Mouse (Mus musculus) heart, embryonic 12.5 days (tissue): Measurements from ENCODE around the gene Zdhhc1. TPM values are rescaled to one million over a fixed set of nuclear protein-coding genes. Genes with fewer than 3 reads are reported as not detected.

Experiments used
- ATAC-seq: fragments of 200-750 bp; cut with Nextera tagmentation; 2 replicates; pipeline ENCODE4 v1.8.0; 2017; ENCODE audit warnings: moderate TSS enrichment, moderate library complexity; ENCODE audit not compliant: insufficient number of reproducible peaks, low FRiP score
- H3K27ac ChIP-seq: fragments of 300-500 bp; sonication (generic); 2 replicates; pipeline ENCODE4 v1.5.1; 2016; ENCODE audit warnings: mild to moderate bottlenecking, moderate library complexity; ENCODE audit not compliant: poor library complexity, severe bottlenecking
- H3K27me3 ChIP-seq: fragments of 300-500 bp; sonication (generic); replicated peaks from 2 replicates; pipeline ENCODE4 v1.6.1; 2016; ENCODE audit warnings: mild to moderate bottlenecking, moderate library complexity
- H3K36me3 ChIP-seq: fragments of 300-500 bp; sonication (generic); 2 replicates; pipeline ENCODE4 v1.6.1; 2016; ENCODE audit warnings: mild to moderate bottlenecking, moderate library complexity
- H3K4me1 ChIP-seq: fragments of 300-500 bp; sonication (generic); replicated peaks from 2 replicates; pipeline ENCODE4 v1.6.1; 2016; ENCODE audit warnings: mild to moderate bottlenecking
- H3K4me2 ChIP-seq: fragments of 300-500 bp; sonication (generic); 2 replicates; pipeline ENCODE4 v1.6.1; 2016; ENCODE audit warnings: mild to moderate bottlenecking, moderate library complexity
- H3K4me3 ChIP-seq: fragments of 300-500 bp; sonication (generic); 2 replicates; pipeline ENCODE4 v1.5.1; 2016; ENCODE audit warnings: mild to moderate bottlenecking
- H3K9ac ChIP-seq: fragments of 300-500 bp; sonication (generic); 2 replicates; pipeline ENCODE4 v1.6.1; 2016; ENCODE audit warnings: mild to moderate bottlenecking, moderate library complexity
- H3K9me3 ChIP-seq: fragments of 300-500 bp; sonication (generic); replicated peaks from 2 replicates; pipeline ENCODE4 v1.6.1; 2016; ENCODE audit warnings: mild to moderate bottlenecking, moderate library complexity
- WGBS: fragments of 180-500 bp; shearing (Covaris S2); methylation state at CpG from one replicate; pipeline ENCODE4 v1.1.7; 2016; 5-methylcytosine and 5-hydroxymethylcytosine counted together
- polyA plus RNA-seq: library from polyadenylated mRNA; unstranded; fragments of >200 nt; fragmentation: Nextera tagmentation; extraction: Ambion mirVana; gene quantifications from 2 replicates; pipeline ENCODE4 v1.2.1, GENCODE M21; 2016

Gene Zdhhc1
- polyA plus RNA-seq, 1 experiment from 2014 or later: 23.3 TPM

DNA sequence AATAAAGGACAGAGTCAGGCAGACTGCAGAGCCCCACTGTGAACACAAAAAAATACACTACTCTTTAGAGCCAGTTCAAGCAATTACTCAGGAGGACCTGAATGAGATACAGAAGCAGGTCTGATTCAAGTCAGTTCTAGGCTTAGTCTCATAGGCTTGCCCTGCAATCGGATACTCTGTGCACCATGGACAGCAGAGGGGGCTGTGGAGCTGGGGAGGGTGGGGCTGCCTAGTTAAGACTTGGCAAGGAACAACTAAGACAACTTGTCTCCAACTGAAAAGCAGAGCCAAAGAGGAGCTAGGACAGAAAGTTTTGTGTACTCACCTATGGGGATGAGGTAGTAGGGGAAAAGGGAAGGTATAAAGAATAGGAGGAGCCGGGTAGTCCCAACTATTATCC, 35.1 kb upstream of the Zdhhc1 start:
- no peaks in the 10 kb centered on the region for H3K27me3 ChIP-seq
- peaks cover 18% of the 10 kb centered on the region for H3K4me1 ChIP-seq
- H3K27ac ChIP-seq: no peak overlapping the region
- H3K4me2 ChIP-seq: no peak overlapping the region
- H3K36me3 ChIP-seq: peaks cover 36% of the 10 kb centered on the region
- H3K9me3 ChIP-seq: no peaks in the 10 kb centered on the region
- H3K4me3 ChIP-seq: no peak overlapping the region
- WGBS: 64% methylated on average over 2 of the region's 2 CpGs
- no peak overlapping the region for H3K9ac ChIP-seq
- ATAC-seq: no peak

- peaks cover 42% of the 10 kb centered on the region for H3K36me3 ChIP-seq
Observed at GRCm38 (mm10) chr8:105529271-105529670, 32.6 kb upstream of the Zdhhc1 start.

DNA sequence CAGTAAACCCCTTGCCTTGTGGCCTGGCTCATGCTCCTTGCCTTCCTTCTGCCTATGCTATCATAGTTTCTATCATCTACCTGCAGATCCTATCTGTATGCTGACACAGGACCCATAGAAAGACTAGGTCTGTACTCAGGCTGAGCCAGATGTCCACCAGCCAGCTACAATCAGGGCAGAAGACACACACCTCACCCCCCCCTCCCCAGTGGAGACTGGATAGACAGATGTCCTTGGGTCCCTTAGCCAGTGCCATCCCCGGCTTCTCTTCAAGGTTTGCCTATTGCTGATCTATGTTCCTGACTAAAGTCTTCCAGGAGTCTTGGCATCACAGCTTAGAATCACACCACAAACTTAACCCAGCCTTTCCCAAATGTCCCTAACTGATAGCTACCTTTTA, 31.5 kb upstream of the Zdhhc1 start:
- Histone ChIP-seq H3K4me1 (peaks cover 11% of the 10 kb centered on the region), H3K4me3 (no peak overlapping the region), H3K36me3 (peaks cover 50% of the 10 kb centered on the region), H3K9ac (no peak overlapping the region), H3K4me2 (no peak overlapping the region), H3K9me3 (no peaks in the 10 kb centered on the region), H3K27ac (no peak overlapping the region), H3K27me3 (no peaks in the 10 kb centered on the region)
- WGBS: 84% methylated on average over 1 of the region's 1 CpGs
- no peak for ATAC-seq

More at GRCm38 (mm10) chr8:105529271-105529670, 32.6 kb upstream of the Zdhhc1 start:
- H3K4me2 ChIP-seq: no peak overlapping the region
- no peaks in the 10 kb centered on the region for H3K9me3 ChIP-seq
- peaks cover 18% of the 10 kb centered on the region for H3K4me1 ChIP-seq
- WGBS: 88% methylated on average over 3 of the region's 3 CpGs
- no peak overlapping the region for H3K27ac ChIP-seq
- ATAC-seq: no peak
- no peak overlapping the region for H3K4me3 ChIP-seq
- no peak overlapping the region for H3K9ac ChIP-seq
- H3K27me3 ChIP-seq: no peaks in the 10 kb centered on the region

DNA sequence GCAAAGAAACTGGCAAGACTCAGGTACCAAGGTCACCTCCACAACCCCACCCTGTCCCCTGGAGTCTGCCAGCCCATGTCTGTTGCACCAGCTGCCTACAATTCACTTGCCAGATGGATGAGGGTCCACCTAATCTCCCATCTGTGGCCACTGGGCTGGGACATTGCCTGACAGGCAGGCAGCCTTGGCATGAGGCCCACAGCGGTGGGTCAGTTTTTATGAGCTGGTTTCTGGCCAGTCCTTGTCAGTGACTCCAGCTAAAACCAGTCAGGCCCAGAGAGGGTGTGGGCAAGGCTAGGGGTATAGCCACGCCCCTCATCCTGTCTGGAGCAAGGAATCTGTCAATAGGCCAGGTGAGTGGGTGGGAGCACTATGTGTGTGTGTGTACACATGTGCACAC, 30.4 kb upstream of the Zdhhc1 start:
- Histone ChIP-seq H3K4me1 (peaks cover 6% of the 10 kb centered on the region; the same call in 1 of the 2 replicates), H3K36me3 (peaks cover 56% of the 10 kb centered on the region), H3K27me3 (no peaks in the 10 kb centered on the region), H3K9ac (no peak overlapping the region), H3K4me3 (no peak overlapping the region), H3K9me3 (no peaks in the 10 kb centered on the region), H3K27ac (no peak overlapping the region), H3K4me2 (no peak overlapping the region)
- WGBS: 86% methylated on average over 2 of the region's 2 CpGs
- no peak for ATAC-seq

- 78% methylated on average over 9 of the region's 9 CpGs for WGBS
- peaks cover 36% of the 10 kb centered on the region for H3K36me3 ChIP-seq
Observed at GRCm38 (mm10) chr8:105522890-105523289, 26.2 kb upstream of the Zdhhc1 start.

GRCm38 (mm10) chr8:105521995-105522769, 25.5 kb upstream of the Zdhhc1 start:
- Histone ChIP-seq H3K4me2 (no peak overlapping the region), H3K9me3 (no peaks in the 10 kb centered on the region), H3K4me1 (peaks cover 44% of the 10 kb centered on the region), H3K9ac (no peak overlapping the region), H3K27ac (no peak overlapping the region), H3K27me3 (peaks cover 28% of the 10 kb centered on the region), H3K4me3 (no peak overlapping the region), H3K36me3 (peaks cover 35% of the 10 kb centered on the region)
- no peak for ATAC-seq
- 72% methylated on average over 21 of the region's 21 CpGs for WGBS

More at GRCm38 (mm10) chr8:105522890-105523289, 26.2 kb upstream of the Zdhhc1 start:
- Histone ChIP-seq H3K27ac (no peak overlapping the region), H3K9ac (no peak overlapping the region), H3K27me3 (peaks cover 21% of the 10 kb centered on the region), H3K4me2 (no peak overlapping the region), H3K9me3 (no peaks in the 10 kb centered on the region), H3K4me1 (peaks cover 38% of the 10 kb centered on the region), H3K4me3 (no peak overlapping the region)
- ATAC-seq: no peak

GRCm38 (mm10) chr8:105521061-105521460, 24.4 kb upstream of the Zdhhc1 start:
- no peak overlapping the region for H3K4me2 ChIP-seq
- WGBS: 8% methylated on average over 3 of the region's 3 CpGs
- H3K27me3 ChIP-seq: peaks cover 39% of the 10 kb centered on the region
- H3K9me3 ChIP-seq: no peaks in the 10 kb centered on the region
- no peak overlapping the region for H3K9ac ChIP-seq
- H3K4me3 ChIP-seq: no peak overlapping the region
- H3K27ac ChIP-seq: no peak overlapping the region
- H3K4me1 ChIP-seq: peaks cover 50% of the 10 kb centered on the region
- H3K36me3 ChIP-seq: peaks cover 30% of the 10 kb centered on the region
- no peak for ATAC-seq

DNA sequence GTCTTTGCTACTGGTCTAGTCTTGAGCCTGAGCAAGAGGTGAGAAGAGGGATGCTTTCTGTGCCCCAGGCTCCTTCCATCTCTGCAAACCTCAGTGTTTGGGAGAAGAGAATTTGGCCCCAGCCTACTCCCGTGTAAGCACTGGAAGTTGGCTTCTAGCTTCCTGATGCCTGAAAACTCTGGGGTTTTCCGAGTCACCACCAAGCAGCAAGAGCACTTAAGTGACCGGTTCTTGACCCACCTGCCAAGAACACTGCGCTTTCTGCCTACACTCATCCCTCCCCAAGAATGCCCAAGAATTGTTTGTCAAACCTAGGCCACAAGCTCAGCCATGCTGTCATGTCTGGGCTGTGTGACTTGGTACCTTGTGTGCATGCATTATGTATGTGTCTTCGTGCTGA, 23.8 kb upstream of the Zdhhc1 start:
- H3K4me1 ChIP-seq: peaks cover 51% of the 10 kb centered on the region
- 32% methylated on average over 5 of the region's 5 CpGs for WGBS
- H3K27me3 ChIP-seq: peaks cover 39% of the 10 kb centered on the region
- no peaks in the 10 kb centered on the region for H3K9me3 ChIP-seq
- no peak overlapping the region for H3K4me3 ChIP-seq
- ATAC-seq: no peak
- H3K27ac ChIP-seq: no peak overlapping the region
- no peak overlapping the region for H3K9ac ChIP-seq
- peaks cover 29% of the 10 kb centered on the region for H3K36me3 ChIP-seq
- H3K4me2 ChIP-seq: no peak overlapping the region

GRCm38 (mm10) chr8:105519591-105519990, 22.9 kb upstream of the Zdhhc1 start:
- WGBS: 3% methylated on average over 2 of the region's 2 CpGs
- H3K9me3 ChIP-seq: no peaks in the 10 kb centered on the region
- no peak for ATAC-seq
- H3K4me1 ChIP-seq: peaks cover 51% of the 10 kb centered on the region
- H3K27me3 ChIP-seq: peaks cover 39% of the 10 kb centered on the region
- peak overlapping the region; percentile 60; the same call in 1 of the 2 replicates for H3K4me3 ChIP-seq
- H3K36me3 ChIP-seq: peaks cover 20% of the 10 kb centered on the region
- H3K4me2 ChIP-seq: peak overlapping the region; percentile 96
- H3K27ac ChIP-seq: no peak overlapping the region
- no peak overlapping the region for H3K9ac ChIP-seq

DNA sequence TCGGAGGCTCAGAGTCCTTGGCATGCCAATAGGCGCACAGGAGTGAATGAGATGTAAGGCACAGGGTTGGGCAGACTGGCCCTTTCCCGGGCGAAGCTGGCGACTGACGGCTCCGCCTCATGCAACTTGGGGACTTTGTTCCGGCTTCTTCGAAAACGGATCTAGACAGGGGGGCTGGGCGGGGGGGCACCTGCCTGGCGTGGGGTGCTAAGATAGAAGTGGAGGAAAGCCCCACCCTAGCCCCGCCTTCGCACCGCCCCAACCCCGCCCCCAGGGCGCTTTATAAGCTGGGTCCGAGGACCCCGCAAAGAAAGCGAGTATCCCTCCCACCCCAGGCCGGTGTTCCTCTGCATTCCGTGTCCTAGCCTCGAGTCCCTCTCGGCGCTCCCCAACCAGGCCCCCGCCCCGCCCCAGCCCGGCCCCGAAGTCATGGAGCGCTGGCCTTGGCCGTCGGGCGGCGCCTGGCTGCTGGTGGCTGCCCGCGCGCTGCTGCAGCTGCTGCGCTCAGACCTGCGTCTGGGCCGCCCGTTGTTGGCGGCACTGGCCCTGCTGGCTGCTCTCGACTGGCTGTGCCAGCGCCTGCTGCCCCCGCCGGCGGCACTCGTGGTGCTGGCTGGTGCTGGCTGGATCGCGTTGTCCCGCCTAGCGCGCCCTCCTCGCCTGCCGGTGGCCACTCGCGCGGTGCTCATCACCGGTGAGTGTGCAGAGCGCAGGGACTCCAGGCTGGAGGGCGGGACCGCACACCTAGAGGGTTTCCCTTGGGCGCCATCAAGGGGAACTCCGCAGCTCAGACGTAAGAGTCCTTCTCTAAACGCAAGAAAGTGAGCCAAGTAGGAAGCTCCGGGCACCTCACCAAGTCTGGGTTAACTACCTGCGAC, 22.0 kb upstream of the Zdhhc1 start, which contains the start of gene Hsd11b2:
Hsd11b2 (plus strand) TSS at position 320 of the 878 bp plus-strand sequence.
- Histone ChIP-seq H3K36me3 (peaks cover 14% of the 10 kb centered on the region), H3K4me3 (peak within 1 kb of the TSS; percentile 60), H3K27me3 (peaks cover 39% of the 10 kb centered on the region), H3K9me3 (no peaks in the 10 kb centered on the region), H3K4me2 (peak within 1 kb of the TSS; percentile 96), H3K4me1 (peaks cover 51% of the 10 kb centered on the region), H3K9ac (peak within 1 kb of the TSS; percentile 74), H3K27ac (no peak within 1 kb of the TSS)
- peak; percentile 54 for ATAC-seq
- under 1% methylated on average over 62 of the region's 68 CpGs for WGBS

DNA sequence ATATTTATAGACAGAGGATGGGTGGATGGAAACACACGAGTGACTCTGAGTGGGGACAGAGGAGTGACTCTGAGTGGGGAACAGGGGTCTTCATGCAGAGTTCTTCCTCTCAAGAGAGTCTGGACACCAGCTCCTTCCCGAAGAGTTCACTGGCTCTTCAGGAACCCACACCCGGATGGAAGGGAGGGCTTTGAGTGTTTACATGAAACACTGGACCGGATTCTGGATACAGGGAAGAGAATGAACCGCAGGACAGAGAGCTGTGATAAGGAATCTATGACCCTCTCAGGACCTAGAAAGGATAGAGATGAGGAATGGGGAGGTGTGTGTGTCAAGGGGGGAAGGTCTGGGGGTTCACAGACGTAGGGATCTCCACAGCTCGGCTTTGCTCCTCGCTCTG, 20.6 kb upstream of the Zdhhc1 start:
- Histone ChIP-seq H3K9me3 (no peaks in the 10 kb centered on the region), H3K27me3 (peaks cover 39% of the 10 kb centered on the region), H3K36me3 (peaks cover 6% of the 10 kb centered on the region; the same call in 1 of the 2 replicates), H3K4me3 (no peak overlapping the region), H3K27ac (no peak overlapping the region), H3K4me2 (0 out of 2 replicates have a peak overlapping the region, but pooled peaks have one; percentile 5), H3K4me1 (peaks cover 51% of the 10 kb centered on the region), H3K9ac (no peak overlapping the region)
- ATAC-seq: no peak
- WGBS: 36% methylated on average over 8 of the region's 8 CpGs
